Mouse (Mus musculus): Measurements from ENCODE around the gene Naa15. TPM values are rescaled to one million over a fixed set of nuclear protein-coding genes. Genes with fewer than 3 reads are reported as not detected.

Naa15 gene
- total and polyA plus RNA-seq, 3 experiments: 27.6 to 95.3 (median 59.0) TPM

DNA sequence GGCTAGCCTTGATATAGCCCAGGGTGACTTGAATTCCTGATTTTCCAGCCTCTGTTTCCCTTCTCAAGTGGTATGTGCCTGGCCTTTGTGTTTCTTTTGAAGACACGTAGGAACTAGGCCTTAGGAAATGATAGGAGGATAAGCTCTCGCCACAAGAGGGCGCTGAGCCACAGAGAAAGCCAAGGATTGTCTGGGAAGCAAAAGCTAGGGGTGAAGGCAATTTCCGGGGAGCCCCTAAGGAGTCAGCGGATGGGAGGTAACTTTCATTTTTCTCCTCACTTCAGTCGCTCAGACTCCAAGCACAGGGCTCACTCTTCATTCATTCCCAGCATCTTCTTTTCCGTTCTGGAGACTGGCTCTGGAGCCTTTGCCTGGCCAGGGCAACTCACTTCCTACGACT is 96.0 kb downstream of the Naa15 start:
- Histone ChIP-seq H3K9ac (ENCODE audit: insufficient read depth, low read depth) (no peak overlapping the region), H3K79me2 (replicated peaks; ENCODE audit: control insufficient read depth, extremely low read depth, insufficient read depth, poor library complexity, severe bottlenecking) (no peaks in the 10 kb centered on the region), H3K27me3 (replicated peaks) (no peaks in the 10 kb centered on the region), H3K9me3 (replicated peaks; ENCODE audit: low read length) (no peaks in the 10 kb centered on the region), H3K4me3 (replicated peaks in 1 of 3; ENCODE audit: low read depth in 2 of 3, low read length in 2 of 3, poor library complexity in 1 of 3) (peak overlapping the region in 2 of 3 experiments; percentile 26 to 30), H3K4me2 (ENCODE audit: insufficient read depth, low read depth, poor library complexity, severe bottlenecking) (no peak overlapping the region), H3K36me3 (replicated peaks in 1 of 2; ENCODE audit: control insufficient read depth in 1 of 2, insufficient read depth in 1 of 2, low read length in 1 of 2) (peaks cover 0 to 16% of the 10 kb centered on the region in 2 experiments), H3K4me1 (ENCODE audit: control insufficient read depth in 1 of 2, insufficient read depth in 2 of 2) (peaks cover 0 to 13% of the 10 kb centered on the region in 2 experiments; a peak in 2 of 4 replicates), H3K27ac (ENCODE audit: insufficient read depth, low read depth) (no peak overlapping the region)
- dilution Hi-C loops (cut with MboI; ENCODE audit: extremely low pct_ligation_motif_present, extremely low pct_unique_long_range_greater_than_20kb, low sequenced_read_pairs) (no loop called here), in situ Hi-C loops (cut with MboI; ENCODE audit: low pct_ligation_motif_present, low pct_unique_long_range_greater_than_20kb, low sequenced_read_pairs) (no loop called here)
- TF ChIP-seq CHD1 (IDR thresholded peaks at IDR 0.05; ENCODE audit: low read depth, low read length) (no peak), SIN3A (IDR thresholded peaks at IDR 0.05; ENCODE audit: low read length) (no peak), ETS1 (conservative IDR thresholded peaks at IDR 0.05; ENCODE audit: low read depth, low read length) (no peak), USF2 (conservative IDR thresholded peaks at IDR 0.05; ENCODE audit: low read depth, low read length) (no peak), NELFE (IDR thresholded peaks at IDR 0.05; ENCODE audit: low read depth, low read length) (peak; percentile 27; the same call in 1 of the 2 replicates), GABPA (IDR thresholded peaks at IDR 0.05; ENCODE audit: insufficient replicate concordance, low read depth, low read length) (no peak), ZNF384 (IDR thresholded peaks at IDR 0.05; ENCODE audit: low read depth, low read length) (no peak), PAX5 (IDR thresholded peaks at IDR 0.05; ENCODE audit: low read length) (no peak), RAD21 (IDR thresholded peaks at IDR 0.05; ENCODE audit: low read depth, low read length) (peak; percentile 90), HCFC1 (IDR thresholded peaks at IDR 0.05; ENCODE audit: low read depth, low read length) (no peak; the same call in 1 of the 2 replicates), CTCF (conservative IDR thresholded peaks at IDR 0.05 in 1 of 2, IDR thresholded peaks at IDR 0.05 in 1 of 2; ENCODE audit: low read depth in 2 of 2, low read length in 2 of 2) (peak; percentile 69 to 91), SMC3 (IDR thresholded peaks at IDR 0.05; ENCODE audit: low read depth, low read length) (peak; percentile 84), MYC (IDR thresholded peaks at IDR 0.05; ENCODE audit: low read depth, low read length) (0 out of 2 replicates have a peak, but pooled peaks have one; percentile 25), ZC3H11A (IDR thresholded peaks at IDR 0.05; ENCODE audit: low read depth, low read length) (peak; percentile 29), IRF4 (IDR thresholded peaks at IDR 0.05; ENCODE audit: low read depth, low read length) (0 out of 2 replicates have a peak, but pooled peaks have one; percentile 26), MXI1 (IDR thresholded peaks at IDR 0.05; ENCODE audit: low read depth, low read length) (no peak), RCOR1 (conservative IDR thresholded peaks at IDR 0.05; ENCODE audit: low read depth, low read length) (no peak), TBP (conservative IDR thresholded peaks at IDR 0.05; ENCODE audit: low read depth, low read length) (no peak), UBTF (IDR thresholded peaks at IDR 0.05; ENCODE audit: low read depth, low read length) (no peak), ELF1 (IDR thresholded peaks at IDR 0.05; ENCODE audit: low read depth, low read length) (peak; percentile 57), MAFK (IDR thresholded peaks at IDR 0.05; ENCODE audit: insufficient replicate concordance, low read length) (no peak), MEF2A (IDR thresholded peaks at IDR 0.05; ENCODE audit: borderline replicate concordance, low read depth, low read length) (0 out of 2 replicates have a peak, but pooled peaks have one; percentile 24)
- peak; percentile 80 for DNase-seq (ENCODE audit: extremely low read depth)

All from CH12.LX (cell line).